12 mouse cellular contexts compared by ENCODE assay signal in genomic region chr17:88141538-88141937, GRCm38 (mm10).
DNase-seq lines count a peak whose midpoint lies in the region; ATAC-seq and TF ChIP-seq lines count a peak whose summit lies in the region.
"Had no signal": no experiment of that assay in that cellular context is flagged by ENCODE, and none has a peak within 500 bp of the region (broad histone marks: within the 10 kb centered on the region; RNA-seq: fewer than 3 reads in every experiment).

No protein-coding gene starts in this region.

- H3K27me3 ChIP-seq in heart, postnatal 0 days (ENCODE audit: control insufficient read depth, insufficient read depth, low read length) = no peaks in the 10 kb centered on the region
- H3K27me3 ChIP-seq in intestine, postnatal 0 days (replicated peaks; ENCODE audit: control insufficient read depth, insufficient read depth, low read length) = no peaks in the 10 kb centered on the region
- no peaks in the 10 kb centered on the region for H3K27me3 ChIP-seq in hindbrain, postnatal 0 days (ENCODE audit: insufficient read depth, low read length)
- no peaks in the 10 kb centered on the region for H3K27me3 ChIP-seq in hindbrain, embryonic 12.5 days
- H3K27me3 ChIP-seq: forebrain, embryonic 15.5 days had no signal

- H3K9ac ChIP-seq in heart, postnatal 0 days (replicated peaks; ENCODE audit: low read depth, low read length) = no peak overlapping the region
- H3K9ac ChIP-seq in intestine, postnatal 0 days (ENCODE audit: low read depth, low read length) = no peak overlapping the region
- H3K9ac ChIP-seq in hindbrain, postnatal 0 days (replicated peaks; ENCODE audit: low read length) = no peak overlapping the region
- no peak overlapping the region for H3K9ac ChIP-seq in hindbrain, embryonic 12.5 days
- H3K9ac ChIP-seq: forebrain, embryonic 15.5 days had no signal

- no peaks in the 10 kb centered on the region for H3K4me1 ChIP-seq in heart, postnatal 0 days (ENCODE audit: control insufficient read depth, insufficient read depth)
- H3K4me1 ChIP-seq in intestine, postnatal 0 days (replicated peaks; ENCODE audit: control insufficient read depth, insufficient read depth, low read length) = no peaks in the 10 kb centered on the region
- no peaks in the 10 kb centered on the region for H3K4me1 ChIP-seq in hindbrain, postnatal 0 days (ENCODE audit: insufficient read depth, low read length)
- no peaks in the 10 kb centered on the region for H3K4me1 ChIP-seq in hindbrain, embryonic 12.5 days
- H3K4me1 ChIP-seq: forebrain, embryonic 15.5 days; hindbrain, embryonic 10.5 days had no signal

- DNase-seq in heart, postnatal 0 days (ENCODE audit: low spot score) = no peak
- DNase-seq in heart, postnatal 14 days = no peak
- peak; percentile 88 for DNase-seq in ZHBTc4 (ENCODE audit: low read depth, low spot score)
- DNase-seq in hindbrain, postnatal 0 days (ENCODE audit: low spot score) = no peak
- no peak for DNase-seq in c-Kit-positive CD71-positive TER-119-positive erythroid progenitor cells, embryonic 14.5 days (ENCODE audit: low spot score)

- no peak overlapping the region for H3K4me3 ChIP-seq in heart, postnatal 0 days (ENCODE audit: low read depth, low read length)
- peak overlapping the region; percentile 9; the same call in 1 of the 2 replicates for H3K4me3 ChIP-seq in intestine, postnatal 0 days (ENCODE audit: low read depth, low read length)
- no peak overlapping the region for H3K4me3 ChIP-seq in hindbrain, postnatal 0 days (ENCODE audit: low read length)
- H3K4me3 ChIP-seq in hindbrain, embryonic 12.5 days = no peak overlapping the region
- H3K4me3 ChIP-seq: forebrain, embryonic 15.5 days; hindbrain, embryonic 10.5 days; myocyte had no signal

- H3K27ac ChIP-seq in heart, postnatal 0 days (ENCODE audit: low read depth) = no peak overlapping the region
- H3K27ac ChIP-seq in intestine, postnatal 0 days (ENCODE audit: low read depth, low read length) = no peak overlapping the region
- no peak overlapping the region for H3K27ac ChIP-seq in hindbrain, postnatal 0 days
- no peak overlapping the region for H3K27ac ChIP-seq in hindbrain, embryonic 12.5 days
- H3K27ac ChIP-seq: forebrain, embryonic 15.5 days; hindbrain, embryonic 10.5 days; kidney, postnatal 0 days had no signal

- no peaks in the 10 kb centered on the region for H3K36me3 ChIP-seq in heart, postnatal 0 days (replicated peaks; ENCODE audit: control insufficient read depth, insufficient read depth, low read length)
- H3K36me3 ChIP-seq in intestine, postnatal 0 days (ENCODE audit: control insufficient read depth, insufficient read depth) = no peaks in the 10 kb centered on the region
- no peaks in the 10 kb centered on the region for H3K36me3 ChIP-seq in hindbrain, postnatal 0 days (ENCODE audit: insufficient read depth, low read length)
- H3K36me3 ChIP-seq in hindbrain, embryonic 12.5 days = no peaks in the 10 kb centered on the region
- H3K36me3 ChIP-seq: forebrain, embryonic 15.5 days; hindbrain, embryonic 10.5 days had no signal

- no peak for TF ChIP-seq EP300 in heart, postnatal 0 days (IDR thresholded peaks at IDR 0.05; ENCODE audit: low read depth)

- 0 out of 2 replicates have a peak overlapping the region, but pooled peaks have one; percentile 0 for H3K4me2 ChIP-seq in heart, postnatal 0 days (ENCODE audit: low read depth, low read length)
- H3K4me2 ChIP-seq in intestine, postnatal 0 days (replicated peaks; ENCODE audit: low read depth) = peak overlapping the region; percentile 53
- no peak overlapping the region for H3K4me2 ChIP-seq in hindbrain, postnatal 0 days (ENCODE audit: low read depth, low read length)
- no peak overlapping the region for H3K4me2 ChIP-seq in hindbrain, embryonic 12.5 days (replicated peaks)
- H3K4me2 ChIP-seq: forebrain, embryonic 15.5 days had no signal

- 37% methylated on average over 12 of the region's 12 CpGs for WGBS in heart, postnatal 0 days
- 37% methylated on average over 12 of the region's 12 CpGs for WGBS in intestine, postnatal 0 days
- 50% methylated on average over 12 of the region's 12 CpGs for WGBS in hindbrain, postnatal 0 days
- 39% methylated on average over 12 of the region's 12 CpGs for WGBS in hindbrain, embryonic 12.5 days

- no peak for TF ChIP-seq CTCF in heart, postnatal 0 days (IDR thresholded peaks at IDR 0.05; ENCODE audit: low read depth)
- no peak for TF ChIP-seq CTCF in intestine, postnatal 0 days (IDR thresholded peaks at IDR 0.05; ENCODE audit: low read depth)
- no peak for TF ChIP-seq CTCF in hindbrain, postnatal 0 days (IDR thresholded peaks at IDR 0.05; ENCODE audit: low read depth)

- ATAC-seq in heart, postnatal 0 days (ENCODE audit: insufficient read depth, low read depth) = no peak
- no peak for ATAC-seq in intestine, postnatal 0 days
- ATAC-seq in megakaryocyte progenitor cell, adult 5-6 weeks (replicated peaks; ENCODE audit: poor library complexity) = peak; percentile 57
- ATAC-seq in hindbrain, postnatal 0 days = no peak
- no peak for ATAC-seq in hindbrain, embryonic 12.5 days (ENCODE audit: low FRiP score)
- ATAC-seq: forebrain, embryonic 15.5 days had no signal

- intact Hi-C loops in heart, postnatal 14 days (cut with DNase I) = no loop called here

- H3K9me3 ChIP-seq in heart, postnatal 0 days (replicated peaks; ENCODE audit: control insufficient read depth, low read length) = no peaks in the 10 kb centered on the region
- H3K9me3 ChIP-seq in intestine, postnatal 0 days (ENCODE audit: control insufficient read depth) = no peaks in the 10 kb centered on the region
- no peaks in the 10 kb centered on the region for H3K9me3 ChIP-seq in hindbrain, postnatal 0 days (ENCODE audit: low read length)
- no peaks in the 10 kb centered on the region for H3K9me3 ChIP-seq in hindbrain, embryonic 12.5 days (replicated peaks)
- H3K9me3 ChIP-seq: forebrain, embryonic 15.5 days; hindbrain, embryonic 10.5 days had no signal

Comparison
In these comparisons a context has a peak if more than half of its experiments do, and no peak if none do; other contexts are left out.
1. H3K4me2 ChIP-seq: peak in heart, postnatal 0 days (single experiment) and intestine, postnatal 0 days (single experiment); none in hindbrain, postnatal 0 days (single experiment) and hindbrain, embryonic 12.5 days (single experiment).